Mouse (Mus musculus): ENCODE data around the gene Nav2.

Gene Nav2

GRCm38 (mm10) chr7:49017794-49018193 lies 109.3 kb downstream of the Nav2 start:
- TF ChIP-seq POU5F1 (IDR thresholded peaks at IDR 0.05; ENCODE audit: borderline replicate concordance, low read length): no peak
- Histone ChIP-seq H3K4me1 (replicated peaks; ENCODE audit: low read depth, low read length) (no peaks in the 10 kb centered on the region), H3K36me3 (ENCODE audit: insufficient read depth, low read length) (no peaks in the 10 kb centered on the region), H3K27me3 (ENCODE audit: insufficient read depth, low read length) (no peaks in the 10 kb centered on the region; the same call in 1 of the 2 replicates), H3K9me3 (ENCODE audit: low read length) (no peaks in the 10 kb centered on the region), H3K4me3 (replicated peaks; ENCODE audit: low read length) (no peak overlapping the region)

GRCm38 (mm10) chr7:49018478-49018914 lies 110.0 kb downstream of the Nav2 start:
- Histone ChIP-seq H3K4me1 (replicated peaks; ENCODE audit: low read depth, low read length) (no peaks in the 10 kb centered on the region), H3K9me3 (ENCODE audit: low read length) (no peaks in the 10 kb centered on the region), H3K27me3 (ENCODE audit: insufficient read depth, low read length) (no peaks in the 10 kb centered on the region; the same call in 1 of the 2 replicates), H3K4me3 (replicated peaks; ENCODE audit: low read length) (no peak overlapping the region), H3K36me3 (ENCODE audit: insufficient read depth, low read length) (no peaks in the 10 kb centered on the region)
- TF ChIP-seq POU5F1 (IDR thresholded peaks at IDR 0.05; ENCODE audit: borderline replicate concordance, low read length) (no peak), NANOG (IDR thresholded peaks at IDR 0.05; ENCODE audit: borderline replicate concordance, low read length) (no peak), CTCF (conservative IDR thresholded peaks at IDR 0.05; ENCODE audit: low read length) (no peak)

- Histone ChIP-seq H3K36me3 (ENCODE audit: insufficient read depth, low read length) (no peaks in the 10 kb centered on the region), H3K9me3 (ENCODE audit: low read length) (no peaks in the 10 kb centered on the region), H3K27me3 (ENCODE audit: insufficient read depth, low read length) (no peaks in the 10 kb centered on the region), H3K4me3 (replicated peaks; ENCODE audit: low read length) (no peak overlapping the region), H3K4me1 (replicated peaks; ENCODE audit: low read depth, low read length) (no peaks in the 10 kb centered on the region)
- TF ChIP-seq CTCF (conservative IDR thresholded peaks at IDR 0.05; ENCODE audit: low read length): no peak
- no peak for TF ChIP-seq POU5F1 (IDR thresholded peaks at IDR 0.05; ENCODE audit: borderline replicate concordance, low read length)
Measured at GRCm38 (mm10) chr7:49025026-49025815, 116.7 kb downstream of the Nav2 start.

GRCm38 (mm10) chr7:49025991-49026390 lies 117.5 kb downstream of the Nav2 start:
- Histone ChIP-seq H3K9me3 (ENCODE audit: low read length) (no peaks in the 10 kb centered on the region), H3K4me3 (replicated peaks; ENCODE audit: low read length) (no peak overlapping the region), H3K36me3 (ENCODE audit: insufficient read depth, low read length) (no peaks in the 10 kb centered on the region), H3K27me3 (ENCODE audit: insufficient read depth, low read length) (no peaks in the 10 kb centered on the region), H3K4me1 (replicated peaks; ENCODE audit: low read depth, low read length) (no peaks in the 10 kb centered on the region)
- TF ChIP-seq CTCF (conservative IDR thresholded peaks at IDR 0.05; ENCODE audit: low read length) (no peak), NANOG (IDR thresholded peaks at IDR 0.05; ENCODE audit: borderline replicate concordance, low read length) (no peak), POU5F1 (IDR thresholded peaks at IDR 0.05; ENCODE audit: borderline replicate concordance, low read length) (no peak)

- Histone ChIP-seq H3K27me3 (ENCODE audit: insufficient read depth, low read length) (no peaks in the 10 kb centered on the region), H3K4me3 (replicated peaks; ENCODE audit: low read length) (no peak overlapping the region)
Measured at GRCm38 (mm10) chr7:49026466-49026865, 118.0 kb downstream of the Nav2 start.

GRCm38 (mm10) chr7:49029282-49030012 lies 120.9 kb downstream of the Nav2 start:
- Histone ChIP-seq H3K36me3 (ENCODE audit: insufficient read depth, low read length) (no peaks in the 10 kb centered on the region), H3K9me3 (ENCODE audit: low read length) (no peaks in the 10 kb centered on the region), H3K27me3 (ENCODE audit: insufficient read depth, low read length) (no peaks in the 10 kb centered on the region), H3K4me1 (replicated peaks; ENCODE audit: low read depth, low read length) (no peaks in the 10 kb centered on the region), H3K4me3 (replicated peaks; ENCODE audit: low read length) (no peak overlapping the region)
- TF ChIP-seq NANOG (IDR thresholded peaks at IDR 0.05; ENCODE audit: borderline replicate concordance, low read length) (no peak), CTCF (conservative IDR thresholded peaks at IDR 0.05; ENCODE audit: low read length) (no peak), POU5F1 (IDR thresholded peaks at IDR 0.05; ENCODE audit: borderline replicate concordance, low read length) (no peak)

More at GRCm38 (mm10) chr7:49026466-49026865, 118.0 kb downstream of the Nav2 start:
- H3K9me3 ChIP-seq (ENCODE audit: low read length): no peaks in the 10 kb centered on the region
- TF ChIP-seq POU5F1 (IDR thresholded peaks at IDR 0.05; ENCODE audit: borderline replicate concordance, low read length): no peak
- TF ChIP-seq NANOG (IDR thresholded peaks at IDR 0.05; ENCODE audit: borderline replicate concordance, low read length): no peak
- TF ChIP-seq CTCF (conservative IDR thresholded peaks at IDR 0.05; ENCODE audit: low read length): no peak
- H3K4me1 ChIP-seq (replicated peaks; ENCODE audit: low read depth, low read length): no peaks in the 10 kb centered on the region
- no peaks in the 10 kb centered on the region for H3K36me3 ChIP-seq (ENCODE audit: insufficient read depth, low read length)

- Histone ChIP-seq H3K9me3 (ENCODE audit: low read length) (no peaks in the 10 kb centered on the region), H3K36me3 (ENCODE audit: insufficient read depth, low read length) (no peaks in the 10 kb centered on the region), H3K4me1 (replicated peaks; ENCODE audit: low read depth, low read length) (no peaks in the 10 kb centered on the region), H3K27me3 (ENCODE audit: insufficient read depth, low read length) (no peaks in the 10 kb centered on the region), H3K4me3 (replicated peaks; ENCODE audit: low read length) (no peak overlapping the region)
- no peak for TF ChIP-seq POU5F1 (IDR thresholded peaks at IDR 0.05; ENCODE audit: borderline replicate concordance, low read length)
Measured at GRCm38 (mm10) chr7:49032216-49032615, 123.7 kb downstream of the Nav2 start.

GRCm38 (mm10) chr7:49034253-49034652 lies 125.7 kb downstream of the Nav2 start:
- H3K27me3 ChIP-seq (ENCODE audit: insufficient read depth, low read length): no peaks in the 10 kb centered on the region
- H3K4me1 ChIP-seq (replicated peaks; ENCODE audit: low read depth, low read length): no peaks in the 10 kb centered on the region
- no peaks in the 10 kb centered on the region for H3K9me3 ChIP-seq (ENCODE audit: low read length)
- TF ChIP-seq CTCF (conservative IDR thresholded peaks at IDR 0.05; ENCODE audit: low read length): no peak
- TF ChIP-seq POU5F1 (IDR thresholded peaks at IDR 0.05; ENCODE audit: borderline replicate concordance, low read length): no peak
- TF ChIP-seq NANOG (IDR thresholded peaks at IDR 0.05; ENCODE audit: borderline replicate concordance, low read length): no peak
- no peaks in the 10 kb centered on the region for H3K36me3 ChIP-seq (ENCODE audit: insufficient read depth, low read length)
- H3K4me3 ChIP-seq (replicated peaks; ENCODE audit: low read length): no peak overlapping the region

All from E14TG2a.4 (cell line).